Mouse (Mus musculus): Measurements from ENCODE around the gene Pitx2.

DNA sequence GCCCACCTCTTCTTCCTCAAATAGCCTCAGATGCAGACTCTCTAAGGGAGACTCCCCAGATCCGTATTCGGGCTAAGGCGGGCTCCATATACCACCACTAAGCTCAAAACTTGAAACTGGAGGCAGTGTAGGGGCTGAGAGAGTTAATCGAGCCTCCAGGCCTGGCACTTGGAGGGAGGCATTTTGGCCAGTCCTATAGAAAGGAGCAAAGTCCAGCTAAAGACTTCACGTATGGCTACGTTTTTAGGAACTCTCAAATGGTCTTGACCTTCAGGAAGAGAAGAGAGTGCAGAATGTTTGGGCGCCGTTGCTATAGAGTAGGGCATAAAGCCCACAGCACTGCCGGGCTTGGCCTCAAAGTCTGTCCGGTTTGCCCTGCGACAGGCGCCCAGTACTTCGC lies 7.1 kb downstream of the Pitx2 start:
- TF ChIP-seq CTCF (IDR thresholded peaks at IDR 0.05; ENCODE audit: extremely low read depth, insufficient read length, insufficient replicate concordance, low read depth, low read length), result no peak
- no peak for TF ChIP-seq POLR2A (IDR thresholded peaks at IDR 0.05; ENCODE audit: low read depth, low read length)

All from small intestine, adult 2 months (tissue).